16 mouse cellular contexts compared by ENCODE assay signal in the genomic region with DNA sequence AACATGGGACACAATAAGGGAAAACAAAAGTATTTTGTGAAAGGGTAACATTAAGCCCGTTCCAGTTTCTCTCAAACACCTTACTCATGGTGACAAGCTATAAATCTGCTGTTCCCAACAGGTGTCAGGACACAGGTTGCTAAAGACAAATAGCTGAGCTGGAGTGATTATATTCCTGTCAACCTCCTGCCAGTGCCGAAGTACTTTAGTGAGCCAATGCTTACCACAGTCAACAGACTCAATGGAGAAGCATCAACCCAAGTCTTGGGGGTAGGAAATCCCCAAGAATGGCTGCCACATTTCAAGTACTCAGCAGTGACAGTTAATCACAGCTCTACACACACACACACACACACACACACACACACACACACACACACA.
A peak's percentile ranks its signal among the peaks of the same experiment; 100 is the strongest.
DNase-seq lines count a peak whose midpoint lies in the region; ATAC-seq lines count a peak whose summit lies in the region.
"Had no signal": no experiment of that assay in that cellular context is flagged by ENCODE, and none has a peak within 500 bp of the region (broad histone marks: within the 10 kb centered on the region; RNA-seq: fewer than 3 reads in every experiment).

No protein-coding gene starts in this region.

- no peak for DNase-seq in embryo, embryonic 9.5 days (ENCODE audit: extremely low spot score)
- no peak for DNase-seq in cerebellum, adult 11 months
- no peak for DNase-seq in spleen, adult 18-20 months
- DNase-seq: adrenal gland, postnatal 36 days; cerebellum, adult 9-11 months; liver, embryonic 13.5 days; thymus, postnatal 25 days had no signal

- peak; percentile 34; the same call in 1 of the 2 replicates for ATAC-seq in forebrain, embryonic 12.5 days (ENCODE audit: low FRiP score)
- ATAC-seq in forebrain, embryonic 16.5 days: peak; percentile 36; the same call in 1 of the 2 replicates
- ATAC-seq in hindbrain, embryonic 16.5 days: peak; percentile 41
- peak; percentile 30; the same call in 1 of the 2 replicates for ATAC-seq in midbrain, embryonic 16.5 days
- ATAC-seq in granulocyte monocyte progenitor cell, adult 5-6 weeks (replicated peaks; ENCODE audit: poor library complexity, severe bottlenecking): no peak
- ATAC-seq: intestine, embryonic 16.5 days had no signal

- H3K27ac ChIP-seq in forebrain, embryonic 12.5 days: peak overlapping the region; percentile 42; the same call in 1 of the 2 replicates
- peak overlapping the region; percentile 80 for H3K27ac ChIP-seq in forebrain, embryonic 16.5 days (ENCODE audit: low read length)
- peak overlapping the region; percentile 12 for H3K27ac ChIP-seq in hindbrain, embryonic 16.5 days (ENCODE audit: low read depth, low read length)
- no peak overlapping the region; the same call in none of the 2 replicates for H3K27ac ChIP-seq in midbrain, embryonic 16.5 days (ENCODE audit: low read length)
- H3K27ac ChIP-seq: embryonic facial prominence, embryonic 15.5 days; kidney, embryonic 15.5 days; liver, embryonic 13.5 days; lung, embryonic 15.5 days had no signal

- H3K4me3 ChIP-seq in forebrain, embryonic 12.5 days (replicated peaks): no peak overlapping the region
- no peak overlapping the region for H3K4me3 ChIP-seq in forebrain, embryonic 16.5 days (replicated peaks; ENCODE audit: low read length)
- H3K4me3 ChIP-seq in hindbrain, embryonic 16.5 days (ENCODE audit: low read length): no peak overlapping the region
- H3K4me3 ChIP-seq in midbrain, embryonic 16.5 days (ENCODE audit: low read depth, low read length): no peak overlapping the region
- H3K4me3 ChIP-seq: embryonic facial prominence, embryonic 15.5 days; kidney, embryonic 15.5 days; liver, embryonic 13.5 days; lung, embryonic 15.5 days had no signal

- no peak overlapping the region for H3K9ac ChIP-seq in forebrain, embryonic 12.5 days
- no peak overlapping the region for H3K9ac ChIP-seq in forebrain, embryonic 16.5 days (replicated peaks; ENCODE audit: low read depth, low read length)
- H3K9ac ChIP-seq in hindbrain, embryonic 16.5 days (ENCODE audit: low read depth, low read length): no peak overlapping the region
- no peak overlapping the region for H3K9ac ChIP-seq in midbrain, embryonic 16.5 days (ENCODE audit: low read depth, low read length)
- H3K9ac ChIP-seq: embryonic facial prominence, embryonic 15.5 days; kidney, embryonic 15.5 days; liver, embryonic 13.5 days; lung, embryonic 15.5 days had no signal

- H3K4me2 ChIP-seq in forebrain, embryonic 12.5 days: no peak overlapping the region
- H3K4me2 ChIP-seq in forebrain, embryonic 16.5 days (ENCODE audit: low read length): peak overlapping the region; percentile 4; the same call in 1 of the 2 replicates
- H3K4me2 ChIP-seq in hindbrain, embryonic 16.5 days (ENCODE audit: low read length): no peak overlapping the region
- no peak overlapping the region for H3K4me2 ChIP-seq in midbrain, embryonic 16.5 days (ENCODE audit: low read length)
- H3K4me2 ChIP-seq: embryonic facial prominence, embryonic 15.5 days; kidney, embryonic 15.5 days; liver, embryonic 13.5 days; lung, embryonic 15.5 days had no signal

- no peaks in the 10 kb centered on the region for H3K36me3 ChIP-seq in forebrain, embryonic 12.5 days (replicated peaks)
- no peaks in the 10 kb centered on the region for H3K36me3 ChIP-seq in forebrain, embryonic 16.5 days (ENCODE audit: control insufficient read depth, insufficient read depth)
- H3K36me3 ChIP-seq in hindbrain, embryonic 16.5 days (ENCODE audit: control insufficient read depth, insufficient read depth, low read length): no peaks in the 10 kb centered on the region
- no peaks in the 10 kb centered on the region for H3K36me3 ChIP-seq in midbrain, embryonic 16.5 days (ENCODE audit: control insufficient read depth, insufficient read depth, low read length)
- H3K36me3 ChIP-seq: embryonic facial prominence, embryonic 15.5 days; kidney, embryonic 15.5 days; liver, embryonic 13.5 days; lung, embryonic 15.5 days had no signal

- H3K27me3 ChIP-seq in forebrain, embryonic 12.5 days: no peaks in the 10 kb centered on the region
- no peaks in the 10 kb centered on the region for H3K27me3 ChIP-seq in forebrain, embryonic 16.5 days (replicated peaks; ENCODE audit: control insufficient read depth, insufficient read depth, low read length)
- H3K27me3 ChIP-seq in hindbrain, embryonic 16.5 days (replicated peaks; ENCODE audit: control insufficient read depth, insufficient read depth, low read length): no peaks in the 10 kb centered on the region
- no peaks in the 10 kb centered on the region for H3K27me3 ChIP-seq in midbrain, embryonic 16.5 days (ENCODE audit: control insufficient read depth, insufficient read depth, low read depth, low read length)
- H3K27me3 ChIP-seq: embryonic facial prominence, embryonic 15.5 days; kidney, embryonic 15.5 days; liver, embryonic 13.5 days; lung, embryonic 15.5 days had no signal

- peaks cover 19% of the 10 kb centered on the region for H3K4me1 ChIP-seq in forebrain, embryonic 12.5 days
- H3K4me1 ChIP-seq in forebrain, embryonic 16.5 days (replicated peaks; ENCODE audit: control insufficient read depth, insufficient read depth, low read length): peaks cover 22% of the 10 kb centered on the region
- H3K4me1 ChIP-seq in hindbrain, embryonic 16.5 days (ENCODE audit: control insufficient read depth, insufficient read depth, low read depth, low read length): peaks cover 14% of the 10 kb centered on the region
- H3K4me1 ChIP-seq in midbrain, embryonic 16.5 days (ENCODE audit: control insufficient read depth, insufficient read depth, low read length): peaks cover 18% of the 10 kb centered on the region
- H3K4me1 ChIP-seq: embryonic facial prominence, embryonic 15.5 days; liver, embryonic 13.5 days had no signal

- WGBS in forebrain, embryonic 12.5 days: 46% methylated on average over 2 of the region's 2 CpGs
- WGBS in forebrain, embryonic 16.5 days: 21% methylated on average over 2 of the region's 2 CpGs
- WGBS in hindbrain, embryonic 16.5 days: 28% methylated on average over 2 of the region's 2 CpGs
- 32% methylated on average over 2 of the region's 2 CpGs for WGBS in midbrain, embryonic 16.5 days

- H3K9me3 ChIP-seq in forebrain, embryonic 12.5 days: no peaks in the 10 kb centered on the region
- H3K9me3 ChIP-seq in forebrain, embryonic 16.5 days (ENCODE audit: control insufficient read depth, low read length): no peaks in the 10 kb centered on the region
- H3K9me3 ChIP-seq in hindbrain, embryonic 16.5 days (ENCODE audit: control insufficient read depth, low read length): no peaks in the 10 kb centered on the region
- no peaks in the 10 kb centered on the region for H3K9me3 ChIP-seq in midbrain, embryonic 16.5 days (replicated peaks; ENCODE audit: control insufficient read depth, low read length, poor library complexity, severe bottlenecking)
- H3K9me3 ChIP-seq: embryonic facial prominence, embryonic 15.5 days; kidney, embryonic 15.5 days; liver, embryonic 13.5 days; lung, embryonic 15.5 days had no signal
